Mouse (Mus musculus): Measurements from ENCODE around the gene Fam126a.

GRCm38 (mm10) chr5:23900190-23900589 is 130.3 kb downstream of the Fam126a start:
- TF ChIP-seq POLR2A (IDR thresholded peaks at IDR 0.05; ENCODE audit: insufficient read length, low read depth) (no peak), USF1 (IDR thresholded peaks at IDR 0.05; ENCODE audit: low read depth) (no peak), E2F4 (IDR thresholded peaks at IDR 0.05; ENCODE audit: insufficient read depth) (no peak)

Data from myocyte (in vitro differentiated cells).